Mouse (Mus musculus) layer of hippocampus, adult 8-10 months (tissue): ENCODE data around the gene Olfr784. TPM values are rescaled to one million over a fixed set of nuclear protein-coding genes. Genes with fewer than 3 reads are reported as not detected.
"Not testable (repeated sequence)": the region's sequence is repeated elsewhere in the genome, so short reads cannot be mapped to it uniquely, and the experiment has no call there.

Experiments
- DNase-seq, 2 experiments: peaks; one replicate each; pipeline ENCODE4 v3.0.0; 2022; ENCODE audit warnings: low spot score in 2 of 2
- total RNA-seq, 4 experiments: library from RNA; stranded (reverse); gene quantifications; 2 replicates each; pipeline ENCODE4 v1.2.4; 2022

Gene Olfr784
- under 1 TPM in 3 of 4 experiments, not detected in 1; 0.14 to 0.23 (median 0.22) TPM for total RNA-seq

DNA sequence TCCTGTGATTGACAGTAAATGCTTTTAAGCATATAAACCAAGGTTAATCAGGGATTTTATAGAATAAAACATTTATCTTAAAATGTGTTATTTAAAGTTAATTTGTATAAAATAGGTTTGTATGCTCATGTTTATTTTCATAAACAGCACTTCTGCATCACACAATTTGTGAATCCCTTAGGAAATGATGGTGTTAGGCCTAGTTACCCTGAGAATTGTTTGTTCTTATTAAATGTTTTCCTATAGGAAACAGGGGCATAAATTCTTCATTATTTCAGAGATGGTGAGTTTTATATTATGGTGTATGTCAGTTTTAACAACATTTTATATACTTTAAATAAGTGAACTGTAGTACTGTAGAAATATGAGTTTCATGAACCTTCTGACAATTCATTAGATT is at the start of gene Olfr784:
Gene Olfr784 (plus strand): TSS at position 301 of the 400 bp plus-strand sequence.
- DNase-seq = no peak

DNA sequence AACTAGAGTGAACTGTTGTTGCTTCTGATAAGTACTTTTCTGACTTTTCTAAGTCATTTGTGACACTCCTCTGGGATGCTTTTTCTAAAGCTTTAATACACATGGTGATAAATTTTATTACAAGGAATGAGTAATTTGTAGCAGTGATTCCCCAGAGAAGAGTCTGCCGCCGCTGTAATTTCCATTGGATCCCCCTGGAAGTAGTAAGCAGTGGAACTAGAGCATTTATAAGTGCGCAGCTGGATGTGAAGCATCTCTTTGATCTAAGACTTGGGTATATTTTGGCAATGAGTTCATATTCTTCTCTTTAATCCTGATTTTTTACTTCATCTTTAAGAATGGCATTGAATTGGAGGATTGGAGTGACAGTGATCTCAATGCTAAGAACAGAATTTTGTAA is 35.3 kb upstream of the Olfr784 start, which contains the start of gene Olfr782:
Gene Olfr782 (plus strand): TSS at position 301 of the 400 bp plus-strand sequence.
- DNase-seq = no peak

DNA sequence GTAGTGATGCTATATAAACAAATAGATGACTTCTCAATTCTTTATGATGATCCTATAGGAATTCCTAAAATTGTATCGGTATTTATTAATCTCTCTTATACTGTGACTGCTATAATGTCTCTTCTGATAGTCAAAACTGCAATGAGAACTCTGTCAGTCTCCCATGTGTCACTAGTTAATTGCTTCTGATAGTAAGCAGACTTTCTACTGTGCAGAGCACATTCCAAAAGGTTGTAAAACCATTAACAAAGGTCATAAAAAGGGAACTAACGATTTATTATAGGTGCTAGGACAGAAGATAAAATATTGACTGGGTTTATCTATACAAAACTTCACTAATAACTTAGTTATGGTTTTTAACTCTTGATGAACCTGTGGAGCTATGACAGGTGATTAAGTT is 31.4 kb upstream of the Olfr784 start:
- DNase-seq = not testable (repeated sequence)

- DNase-seq = not testable (repeated sequence)
Observed at GRCm38 (mm10) chr10:129356496-129356895, 27.4 kb upstream of the Olfr784 start.

DNA sequence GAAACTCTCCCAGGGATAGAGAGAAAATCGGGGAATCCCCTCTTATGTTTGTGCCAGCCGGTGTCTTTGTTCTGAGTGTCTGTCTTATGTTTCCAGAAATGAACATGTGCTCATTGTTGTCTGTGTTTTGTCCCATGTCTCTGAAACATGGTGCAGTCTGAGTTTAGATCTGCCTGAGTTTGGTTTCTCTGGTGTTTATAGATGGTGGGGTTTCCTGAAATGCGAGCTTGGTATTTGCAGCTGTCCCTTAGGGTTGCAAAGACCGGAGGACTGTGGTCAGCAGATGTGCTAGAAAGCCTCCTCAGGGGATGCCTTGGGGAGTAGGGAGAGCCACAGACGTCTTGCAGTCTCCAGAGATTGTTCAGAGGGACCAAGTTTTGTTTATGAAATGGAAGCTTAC is 26.6 kb upstream of the Olfr784 start:
- DNase-seq = peak; percentile 7 to 22

- not testable (repeated sequence) for DNase-seq
Observed at GRCm38 (mm10) chr10:129374051-129374450, 9.8 kb upstream of the Olfr784 start.

GRCm38 (mm10) chr10:129400892-129401291 is 17.0 kb downstream of the Olfr784 start:
- no peak for DNase-seq

- no peak for DNase-seq
Observed at GRCm38 (mm10) chr10:129405126-129405525, 21.2 kb downstream of the Olfr784 start, which contains the start of gene Olfr785. Gene Olfr785, plus strand, starts transcription at chr10:129405426.

DNA sequence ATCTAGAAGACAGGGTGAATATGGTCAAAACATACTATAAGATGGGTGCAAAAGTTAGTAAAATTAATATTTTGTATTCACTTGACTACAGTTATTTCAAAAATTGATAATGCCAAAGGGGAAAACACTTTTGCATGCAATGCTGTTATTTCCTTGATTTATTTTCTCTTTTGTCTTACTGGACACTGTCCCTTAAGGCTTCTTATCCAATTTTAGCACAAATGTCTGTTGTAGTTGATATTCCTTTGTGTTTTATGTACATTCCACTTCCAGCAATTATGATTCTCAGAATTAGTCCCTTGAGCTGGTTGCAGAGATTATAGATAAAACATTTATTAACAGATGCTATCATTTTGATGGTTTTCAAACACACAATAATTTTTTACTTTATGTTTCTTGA is 43.1 kb downstream of the Olfr784 start, which contains the start of gene Olfr786:
Gene Olfr786 (plus strand): TSS at position 301 of the 400 bp plus-strand sequence.
- DNase-seq = no peak

Other genes starting within 250 kb of the Olfr784 start
- gene Olfr770, start 245.1 kb upstream of the Olfr784 start, total RNA-seq = not detected
- not detected for gene Olfr771, start 219.3 kb upstream of the Olfr784 start, total RNA-seq
- gene Olfr772, start 206.2 kb upstream of the Olfr784 start, total RNA-seq = not detected
- not detected for gene Olfr773, start 196.7 kb upstream of the Olfr784 start, total RNA-seq
- gene Olfr774, start 147.9 kb upstream of the Olfr784 start, total RNA-seq = not detected
- under 1 TPM in 1 of 4 experiments, not detected in 3; 0.12 TPM for gene Olfr775, start 135.7 kb upstream of the Olfr784 start, total RNA-seq
- gene Olfr776, start 125.0 kb upstream of the Olfr784 start, total RNA-seq = not detected
- not detected for gene Olfr777, start 112.6 kb upstream of the Olfr784 start, total RNA-seq
- gene Olfr780, start 66.0 kb upstream of the Olfr784 start, total RNA-seq = not detected
- not detected for gene Olfr781, start 55.2 kb upstream of the Olfr784 start, total RNA-seq
- not detected for gene Olfr782, start 35.2 kb upstream of the Olfr784 start, total RNA-seq
- not detected for gene Olfr785, start 21.3 kb downstream of the Olfr784 start, total RNA-seq
- not detected for gene Olfr786, start 43.2 kb downstream of the Olfr784 start, total RNA-seq
- gene Olfr787, start 77.8 kb downstream of the Olfr784 start, total RNA-seq = not detected
- not detected for gene Olfr788, start 86.9 kb downstream of the Olfr784 start, total RNA-seq
- not detected for gene Olfr789, start 100.7 kb downstream of the Olfr784 start, total RNA-seq
- not detected for gene Olfr790, start 114.4 kb downstream of the Olfr784 start, total RNA-seq
- not detected for gene Olfr791, start 137.7 kb downstream of the Olfr784 start, total RNA-seq
- gene Olfr792, start 155.1 kb downstream of the Olfr784 start, total RNA-seq = not detected
- gene Olfr794, start 183.6 kb downstream of the Olfr784 start, total RNA-seq = not detected
- not detected for gene Olfr796, start 228.5 kb downstream of the Olfr784 start, total RNA-seq
- not detected for gene Olfr798, start 243.9 kb downstream of the Olfr784 start, total RNA-seq